Mouse (Mus musculus) lung, postnatal 4 days (tissue): ENCODE measurements at regions not wholly inside any gene's neighbourhood (a gene's known extent, or its start where the extent isn't known, plus 50 kb on each side); places are given as distances from the start of the nearest gene placed in this dataset.
A peak's percentile ranks its signal among the peaks of the same experiment; 100 is the strongest.

ENCODE experiments used
- DNase-seq, 2 experiments: peaks; one replicate each; pipeline ENCODE4 v3.0.0; 2021

DNA sequence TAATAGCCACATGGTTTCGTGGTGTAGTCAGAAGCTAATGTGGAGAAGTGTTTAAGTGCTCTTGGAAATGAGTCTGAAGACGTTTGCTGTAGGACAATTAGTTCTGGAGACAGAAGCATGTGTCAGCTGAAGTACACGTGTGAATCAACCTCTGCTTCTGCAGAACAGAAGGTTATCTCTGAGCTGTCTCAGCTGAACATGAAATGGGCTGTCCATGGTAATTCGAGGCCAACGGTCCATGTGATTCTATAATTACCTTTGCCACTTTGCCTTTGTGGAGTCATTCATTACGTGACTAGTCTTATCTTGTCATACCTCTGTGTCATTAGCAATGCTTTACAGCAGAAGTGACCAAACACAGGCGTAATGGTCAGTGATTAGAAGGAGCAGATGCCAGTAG lies 295.6 kb upstream of the Veph1 start:
- no peak for DNase-seq

GRCm38 (mm10) chr3:66590775-66591174 lies 294.1 kb upstream of the Veph1 start:
- no peak for DNase-seq

DNA sequence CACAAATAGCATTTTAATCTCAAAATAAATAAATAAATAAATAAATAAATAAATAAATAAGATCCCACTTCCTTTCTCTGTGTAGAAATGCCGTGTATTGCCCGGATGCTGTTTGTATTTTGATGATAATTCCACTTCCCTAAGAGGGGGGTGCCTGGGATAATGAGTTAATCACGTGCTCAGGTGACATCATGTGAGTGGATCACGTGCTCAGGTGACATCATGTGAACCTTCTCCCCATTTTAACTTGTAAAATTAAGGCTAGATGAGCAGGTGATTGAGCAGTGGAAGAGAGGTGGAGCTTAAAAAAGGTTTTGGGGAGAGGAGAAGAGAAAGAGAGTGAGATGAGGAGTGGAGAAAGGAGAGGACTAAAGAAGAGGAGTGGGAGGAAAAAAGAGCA lies 292.8 kb upstream of the Veph1 start:
- no peak for DNase-seq

GRCm38 (mm10) chr3:66584831-66585230 lies 288.2 kb upstream of the Veph1 start:
- DNase-seq, result no peak

GRCm38 (mm10) chr3:66584101-66584500 lies 287.5 kb upstream of the Veph1 start:
- no peak for DNase-seq

DNA sequence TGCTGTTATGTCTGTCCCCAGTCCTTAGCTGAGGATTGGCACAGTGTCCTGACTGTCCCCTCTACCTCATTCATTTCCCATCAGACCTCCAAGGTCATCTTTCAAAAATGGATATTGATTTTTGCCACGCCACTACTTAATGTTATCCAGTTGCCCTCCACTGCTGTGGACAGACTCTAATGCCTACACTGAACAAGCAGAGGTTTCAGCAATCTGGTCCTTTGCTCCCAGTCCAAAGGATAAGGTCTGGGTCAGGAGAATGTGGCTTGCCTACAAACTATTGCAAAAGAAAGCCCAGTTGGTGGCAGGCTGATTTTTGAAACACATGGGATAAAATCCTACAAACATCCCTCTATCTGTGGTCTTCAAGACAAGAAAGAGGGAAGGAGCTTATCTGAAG lies 280.0 kb upstream of the Veph1 start:
- no peak for DNase-seq

- no peak for DNase-seq
These were observed 277.7 kb upstream of the Veph1 start for GRCm38 (mm10) chr3:66574321-66574720.

- DNase-seq, result no peak
These were observed 276.4 kb upstream of the Veph1 start for GRCm38 (mm10) chr3:66572887-66573519.

- peak in 1 of 2 experiments; percentile 6 for DNase-seq
These were observed 273.7 kb upstream of the Veph1 start for GRCm38 (mm10) chr3:66570342-66570741.

DNA sequence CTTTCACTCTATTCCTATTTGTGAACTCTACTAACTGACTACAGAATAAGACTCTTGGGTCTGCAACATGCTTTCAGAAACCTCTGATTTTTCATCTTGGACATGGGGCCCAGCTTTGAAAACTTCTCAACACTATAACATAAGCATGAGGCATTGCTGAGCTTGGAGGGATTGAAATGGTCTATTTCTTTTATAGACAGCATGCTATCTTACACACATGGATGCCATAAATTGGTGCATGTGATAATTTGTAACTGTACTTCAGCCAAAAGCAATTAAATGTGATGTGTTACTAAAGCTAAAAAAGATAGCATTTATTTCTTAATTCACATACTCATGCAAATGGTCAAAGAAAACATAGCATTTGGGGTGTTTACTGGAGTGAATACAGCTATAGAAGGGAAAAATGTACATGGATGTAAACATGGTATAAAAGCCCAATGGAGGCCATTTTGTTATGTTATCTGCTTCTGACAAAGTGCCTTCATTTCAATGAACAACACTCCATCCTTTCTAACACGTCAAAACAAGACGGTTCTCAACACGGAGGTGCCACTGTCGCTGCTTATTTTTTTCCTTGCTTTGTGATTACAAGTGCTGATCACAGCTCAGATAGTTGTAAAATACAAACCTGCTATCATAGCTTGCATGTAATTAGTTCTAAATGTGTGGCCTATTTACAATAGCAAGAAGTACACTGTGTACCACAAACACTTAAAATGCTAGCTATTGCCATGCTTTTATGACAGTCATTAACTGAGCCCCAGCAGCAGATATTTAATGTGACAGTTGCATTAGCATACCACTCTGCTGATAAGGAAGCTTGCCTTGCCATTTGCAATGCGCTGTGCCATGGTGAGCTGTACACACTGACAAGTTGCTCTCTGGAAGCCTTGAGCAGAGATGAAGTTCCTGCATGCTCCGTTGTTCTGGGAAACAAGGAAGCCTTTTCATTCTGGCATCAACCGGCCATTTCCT lies 267.9 kb upstream of the Veph1 start:
- no peak for DNase-seq

- DNase-seq, result no peak
These were observed 266.7 kb upstream of the Veph1 start for GRCm38 (mm10) chr3:66563329-66563728.

DNA sequence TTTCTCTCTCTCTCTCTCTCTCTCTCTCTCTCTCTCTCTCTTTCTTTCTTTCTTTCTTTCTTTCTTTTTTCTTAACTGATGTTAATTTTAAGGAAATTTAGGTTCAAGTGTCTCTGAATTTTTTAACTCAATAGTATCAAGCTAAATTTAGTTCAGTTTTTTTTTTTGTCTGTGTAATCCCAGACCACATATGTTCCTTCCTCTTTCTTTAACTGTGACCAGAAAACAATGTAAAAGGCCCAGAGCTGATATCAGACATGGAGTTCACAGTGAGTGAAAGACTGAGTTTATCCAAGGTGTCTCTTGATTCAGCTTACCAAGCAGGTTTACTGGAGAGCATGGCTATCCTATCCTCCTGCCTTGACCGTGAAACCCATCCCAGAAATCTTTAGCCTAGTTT lies 258.9 kb upstream of the Veph1 start:
- DNase-seq, result no peak

DNA sequence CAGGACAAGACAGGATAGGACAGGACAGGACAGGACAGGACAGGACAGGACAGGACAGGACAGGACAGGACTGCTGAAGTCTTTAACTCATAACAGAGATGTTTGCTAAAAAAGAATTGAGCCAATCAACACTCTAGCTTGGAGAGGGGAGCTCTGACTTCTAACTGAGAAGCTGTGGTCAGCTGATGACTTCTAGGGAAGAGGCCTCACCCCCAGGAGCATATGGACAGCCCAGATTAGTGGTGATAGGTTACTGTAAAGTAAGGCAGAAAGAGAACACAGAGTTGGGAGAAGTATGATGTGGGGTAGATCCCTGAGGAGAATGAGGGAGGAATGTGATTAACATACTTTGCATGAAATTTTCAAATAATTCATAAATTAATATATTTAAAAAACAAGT lies 254.3 kb upstream of the Veph1 start:
- DNase-seq, result no peak

DNA sequence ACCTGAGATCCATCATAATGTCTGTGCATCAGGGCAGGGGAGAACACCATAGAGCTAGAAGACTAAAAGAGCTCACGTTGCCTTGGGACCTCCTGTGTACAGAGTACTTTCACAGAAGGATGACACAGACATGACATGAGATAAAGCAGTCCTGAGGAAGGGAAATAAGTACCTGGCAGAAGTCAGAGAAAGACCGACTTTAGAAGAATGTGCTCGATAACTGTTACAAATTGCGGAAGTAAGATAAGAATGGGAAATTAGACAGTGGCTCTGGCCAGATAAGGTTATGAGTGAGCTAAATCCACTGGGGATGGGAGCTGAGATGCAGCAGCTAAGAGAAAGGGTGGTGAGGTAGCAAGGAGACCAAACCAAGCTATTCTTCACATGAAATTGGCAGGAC lies 249.9 kb upstream of the Veph1 start:
- DNase-seq, result no peak

GRCm38 (mm10) chr3:66544139-66544933 lies 247.7 kb upstream of the Veph1 start:
- peak; percentile 46 to 78 for DNase-seq

DNA sequence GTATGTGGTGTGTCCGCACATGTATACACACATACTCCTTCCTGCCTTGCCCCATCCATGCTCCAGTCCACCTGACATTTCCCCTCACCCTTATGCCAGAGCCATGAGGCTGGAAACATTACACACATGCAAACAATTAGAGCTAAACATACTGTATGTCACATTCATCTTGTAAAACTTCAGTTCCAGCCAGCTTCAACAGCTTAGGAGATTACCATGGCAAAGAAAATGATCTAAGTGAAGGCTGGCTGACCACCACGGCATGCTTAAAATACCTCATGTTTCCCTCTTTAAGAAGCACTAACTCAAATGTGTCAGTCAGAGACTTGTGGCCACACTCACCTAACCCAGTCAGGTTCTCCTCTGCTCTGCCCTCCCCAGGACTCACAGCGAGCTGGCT lies 246.2 kb upstream of the Veph1 start:
- no peak for DNase-seq

DNA sequence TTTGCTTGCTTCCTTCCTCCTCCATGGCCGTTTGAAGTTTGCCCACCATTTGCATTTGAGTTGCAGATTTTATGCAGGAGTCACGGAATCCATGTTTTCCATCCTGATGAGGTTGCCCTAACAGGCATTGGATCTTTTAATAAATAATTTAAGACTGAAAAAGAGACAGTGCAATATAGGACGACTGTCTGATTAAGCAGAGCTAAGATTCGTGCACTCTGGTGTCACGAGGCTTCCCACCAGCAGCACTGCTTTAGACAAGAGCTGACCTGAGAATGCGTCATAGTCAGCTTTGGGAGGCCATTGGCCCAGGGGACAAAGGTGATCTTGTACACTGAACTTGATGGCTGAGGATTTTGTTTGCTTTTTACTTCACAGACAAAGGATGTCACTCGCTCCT lies 241.3 kb upstream of the Veph1 start:
- DNase-seq, result no peak

- no peak for DNase-seq
These were observed 240.7 kb upstream of the Veph1 start for GRCm38 (mm10) chr3:66537106-66537893.

- DNase-seq, result no peak
These were observed 240.0 kb upstream of the Veph1 start for GRCm38 (mm10) chr3:66536673-66537072.

GRCm38 (mm10) chr3:66535786-66536529 lies 239.3 kb upstream of the Veph1 start:
- DNase-seq, result no peak

DNA sequence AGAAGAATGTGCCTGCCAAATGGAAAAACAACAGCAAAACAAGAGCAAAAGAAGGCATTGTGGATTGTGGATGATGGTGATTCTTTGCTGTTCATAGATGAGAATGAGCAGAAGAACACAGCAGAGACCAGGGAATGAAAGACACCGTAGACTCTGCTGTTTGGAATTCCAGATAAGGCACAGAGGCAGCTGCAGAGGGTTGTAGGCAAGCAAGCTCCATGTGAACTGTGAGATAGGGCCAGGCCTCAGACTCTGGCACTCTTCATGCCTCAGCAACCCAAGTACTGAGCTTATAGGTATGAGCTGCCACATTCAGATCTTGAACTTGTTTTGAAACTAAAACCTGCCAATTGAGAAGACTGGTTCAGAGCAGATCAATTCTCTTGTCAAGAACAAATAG lies 223.3 kb upstream of the Veph1 start:
- no peak for DNase-seq

- DNase-seq, result peak in 1 of 2 experiments; percentile 23
These were observed 221.7 kb upstream of the Veph1 start for GRCm38 (mm10) chr3:66518289-66518688.
